Mouse (Mus musculus): Measurements from ENCODE around the gene Zswim4. TPM values are rescaled to one million over a fixed set of nuclear protein-coding genes. Genes with fewer than 3 reads are reported as not detected.

The Zswim4 gene
- polyA plus RNA-seq, 1 experiment from 2014 or later = 47.4 TPM

GRCm38 (mm10) chr8:84185117-84185516 lies 51.7 kb downstream of the Zswim4 start, which contains the start of gene Nanos3:
Gene Nanos3, minus strand, starts transcription at chr8:84185217.
- H3K4me1 ChIP-seq (replicated peaks) = peaks cover 46% of the 10 kb centered on the region
- peak within 1 kb of the TSS; percentile 96 for H3K27ac ChIP-seq
- peaks cover 14% of the 10 kb centered on the region for H3K27me3 ChIP-seq
- H3K9ac ChIP-seq (replicated peaks) = peak within 1 kb of the TSS; percentile 99
- H3K4me3 ChIP-seq (replicated peaks) = peak within 1 kb of the TSS; percentile 80
- H3K9me3 ChIP-seq = no peaks in the 10 kb centered on the region
- no peaks in the 10 kb centered on the region for H3K36me3 ChIP-seq
- no peak for ATAC-seq
- H3K4me2 ChIP-seq (replicated peaks) = peak within 1 kb of the TSS; percentile 86
- WGBS = 93% methylated on average over 7 of the region's 7 CpGs

- H3K9me3 ChIP-seq = no peaks in the 10 kb centered on the region
- 20% methylated on average over 21 of the region's 21 CpGs for WGBS
- H3K36me3 ChIP-seq = no peaks in the 10 kb centered on the region
- H3K4me2 ChIP-seq (replicated peaks) = peak overlapping the region; percentile 86
- H3K27me3 ChIP-seq = peaks cover 14% of the 10 kb centered on the region
- ATAC-seq = peak; percentile 8
- H3K4me3 ChIP-seq (replicated peaks) = peak overlapping the region; percentile 80
- H3K27ac ChIP-seq = peak overlapping the region; percentile 96
- H3K9ac ChIP-seq (replicated peaks) = peak overlapping the region; percentile 99
- peaks cover 53% of the 10 kb centered on the region for H3K4me1 ChIP-seq (replicated peaks)
These were observed 52.5 kb downstream of the Zswim4 start for GRCm38 (mm10) chr8:84184085-84185043.

- Histone ChIP-seq H3K27ac (peak overlapping the region; percentile 96), H3K36me3 (no peaks in the 10 kb centered on the region), H3K4me1 (replicated peaks) (peaks cover 62% of the 10 kb centered on the region), H3K9me3 (no peaks in the 10 kb centered on the region), H3K27me3 (peaks cover 12% of the 10 kb centered on the region), H3K4me3 (replicated peaks) (peak overlapping the region; percentile 80), H3K9ac (replicated peaks) (peak overlapping the region; percentile 99), H3K4me2 (replicated peaks) (peak overlapping the region; percentile 86)
- WGBS = 1% methylated on average over 79 of the region's 87 CpGs
- peak; percentile 57 for ATAC-seq
These were observed 53.4 kb downstream of the Zswim4 start for GRCm38 (mm10) chr8:84183261-84184084.

GRCm38 (mm10) chr8:84182833-84183232 lies 54.0 kb downstream of the Zswim4 start:
- WGBS = 49% methylated on average over 4 of the region's 4 CpGs

GRCm38 (mm10) chr8:84180530-84181190 lies 56.2 kb downstream of the Zswim4 start:
- peak; percentile 71 for ATAC-seq
- Histone ChIP-seq H3K36me3 (peaks cover 9% of the 10 kb centered on the region), H3K27ac (peak overlapping the region; percentile 91), H3K9ac (replicated peaks) (peak overlapping the region; percentile 74), H3K4me1 (replicated peaks) (peaks cover 65% of the 10 kb centered on the region), H3K9me3 (no peaks in the 10 kb centered on the region), H3K27me3 (no peaks in the 10 kb centered on the region), H3K4me3 (replicated peaks) (peak overlapping the region; percentile 40), H3K4me2 (replicated peaks) (peak overlapping the region; percentile 86)
- WGBS = under 1% methylated on average over 16 of the region's 16 CpGs

More at GRCm38 (mm10) chr8:84182833-84183232, 54.0 kb downstream of the Zswim4 start:
- Histone ChIP-seq H3K36me3 (peaks cover 4% of the 10 kb centered on the region; the same call in 1 of the 2 replicates), H3K9ac (replicated peaks) (peak overlapping the region; percentile 99), H3K9me3 (no peaks in the 10 kb centered on the region), H3K27ac (peak overlapping the region; percentile 96), H3K4me3 (replicated peaks) (peak overlapping the region; percentile 80), H3K4me2 (replicated peaks) (peak overlapping the region; percentile 86), H3K27me3 (peaks cover 10% of the 10 kb centered on the region), H3K4me1 (replicated peaks) (peaks cover 68% of the 10 kb centered on the region)
- no peak for ATAC-seq

- peaks cover 65% of the 10 kb centered on the region for H3K4me1 ChIP-seq (replicated peaks)
- peak overlapping the region; percentile 40 for H3K4me3 ChIP-seq (replicated peaks)
- H3K9ac ChIP-seq (replicated peaks) = peak overlapping the region; percentile 74
- WGBS = 3% methylated on average over 4 of the region's 4 CpGs
- H3K4me2 ChIP-seq (replicated peaks) = peak overlapping the region; percentile 86
- peaks cover 16% of the 10 kb centered on the region for H3K36me3 ChIP-seq
- H3K27ac ChIP-seq = peak overlapping the region; percentile 91
- H3K9me3 ChIP-seq = no peaks in the 10 kb centered on the region
- no peaks in the 10 kb centered on the region for H3K27me3 ChIP-seq
- peak; percentile 3; the same call in 1 of the 2 replicates for ATAC-seq
These were observed 56.9 kb downstream of the Zswim4 start for GRCm38 (mm10) chr8:84179946-84180345.

- Histone ChIP-seq H3K4me2 (replicated peaks) (no peak overlapping the region), H3K4me1 (replicated peaks) (peaks cover 56% of the 10 kb centered on the region), H3K9me3 (no peaks in the 10 kb centered on the region), H3K27me3 (no peaks in the 10 kb centered on the region), H3K36me3 (peaks cover 30% of the 10 kb centered on the region), H3K4me3 (replicated peaks) (no peak overlapping the region), H3K27ac (no peak overlapping the region), H3K9ac (replicated peaks) (0 out of 2 replicates have a peak overlapping the region, but pooled peaks have one; percentile 11)
- WGBS = 68% methylated on average over 8 of the region's 8 CpGs
- no peak for ATAC-seq
These were observed 58.3 kb downstream of the Zswim4 start for GRCm38 (mm10) chr8:84178592-84178991.

- no peak overlapping the region for H3K4me3 ChIP-seq (replicated peaks)
- ATAC-seq = no peak
- peaks cover 42% of the 10 kb centered on the region for H3K36me3 ChIP-seq
- 91% methylated on average over 3 of the region's 3 CpGs for WGBS
- H3K4me1 ChIP-seq (replicated peaks) = peaks cover 50% of the 10 kb centered on the region
- no peaks in the 10 kb centered on the region for H3K27me3 ChIP-seq
- no peak overlapping the region for H3K27ac ChIP-seq
- H3K9me3 ChIP-seq = no peaks in the 10 kb centered on the region
- no peak overlapping the region for H3K4me2 ChIP-seq (replicated peaks)
- no peak overlapping the region for H3K9ac ChIP-seq (replicated peaks)
These were observed 59.5 kb downstream of the Zswim4 start for GRCm38 (mm10) chr8:84177405-84177804.

GRCm38 (mm10) chr8:84176560-84176959 lies 60.3 kb downstream of the Zswim4 start:
- Histone ChIP-seq H3K27ac (no peak overlapping the region), H3K27me3 (no peaks in the 10 kb centered on the region), H3K4me1 (replicated peaks) (peaks cover 42% of the 10 kb centered on the region), H3K36me3 (peaks cover 50% of the 10 kb centered on the region), H3K4me3 (replicated peaks) (no peak overlapping the region), H3K4me2 (replicated peaks) (no peak overlapping the region), H3K9ac (replicated peaks) (no peak overlapping the region), H3K9me3 (no peaks in the 10 kb centered on the region)
- no peak for ATAC-seq
- 48% methylated on average over 3 of the region's 3 CpGs for WGBS

GRCm38 (mm10) chr8:84173861-84174260 lies 63.0 kb downstream of the Zswim4 start:
- Histone ChIP-seq H3K27ac (no peak overlapping the region), H3K4me3 (replicated peaks) (no peak overlapping the region), H3K9me3 (no peaks in the 10 kb centered on the region), H3K9ac (replicated peaks) (no peak overlapping the region), H3K4me1 (replicated peaks) (peaks cover 15% of the 10 kb centered on the region), H3K4me2 (replicated peaks) (no peak overlapping the region), H3K36me3 (peaks cover 67% of the 10 kb centered on the region), H3K27me3 (no peaks in the 10 kb centered on the region)
- no peak for ATAC-seq
- 88% methylated on average over 6 of the region's 6 CpGs for WGBS

GRCm38 (mm10) chr8:84170096-84170495 lies 66.8 kb downstream of the Zswim4 start:
- H3K4me1 ChIP-seq (replicated peaks) = no peaks in the 10 kb centered on the region
- H3K36me3 ChIP-seq = peaks cover 53% of the 10 kb centered on the region
- no peaks in the 10 kb centered on the region for H3K27me3 ChIP-seq
- H3K9me3 ChIP-seq = no peaks in the 10 kb centered on the region
- WGBS = 87% methylated on average over 5 of the region's 5 CpGs
- H3K9ac ChIP-seq (replicated peaks) = no peak overlapping the region
- H3K27ac ChIP-seq = no peak overlapping the region
- ATAC-seq = no peak
- no peak overlapping the region for H3K4me3 ChIP-seq (replicated peaks)
- H3K4me2 ChIP-seq (replicated peaks) = no peak overlapping the region

All from midbrain, embryonic 13.5 days (tissue).